Mouse (Mus musculus) c-Kit-positive CD71-positive TER-119-positive erythroid progenitor cells, embryonic 14.5 days (primary cell): ENCODE results near the gene Fam45a.
A peak's percentile ranks its signal among the peaks of the same experiment; 100 is the strongest.

ENCODE experiments used
- DNase-seq: peaks from one replicate; pipeline ENCODE4 v3.0.0-alpha.2; 2013; ENCODE audit warnings: low spot score

The Fam45a gene

DNA sequence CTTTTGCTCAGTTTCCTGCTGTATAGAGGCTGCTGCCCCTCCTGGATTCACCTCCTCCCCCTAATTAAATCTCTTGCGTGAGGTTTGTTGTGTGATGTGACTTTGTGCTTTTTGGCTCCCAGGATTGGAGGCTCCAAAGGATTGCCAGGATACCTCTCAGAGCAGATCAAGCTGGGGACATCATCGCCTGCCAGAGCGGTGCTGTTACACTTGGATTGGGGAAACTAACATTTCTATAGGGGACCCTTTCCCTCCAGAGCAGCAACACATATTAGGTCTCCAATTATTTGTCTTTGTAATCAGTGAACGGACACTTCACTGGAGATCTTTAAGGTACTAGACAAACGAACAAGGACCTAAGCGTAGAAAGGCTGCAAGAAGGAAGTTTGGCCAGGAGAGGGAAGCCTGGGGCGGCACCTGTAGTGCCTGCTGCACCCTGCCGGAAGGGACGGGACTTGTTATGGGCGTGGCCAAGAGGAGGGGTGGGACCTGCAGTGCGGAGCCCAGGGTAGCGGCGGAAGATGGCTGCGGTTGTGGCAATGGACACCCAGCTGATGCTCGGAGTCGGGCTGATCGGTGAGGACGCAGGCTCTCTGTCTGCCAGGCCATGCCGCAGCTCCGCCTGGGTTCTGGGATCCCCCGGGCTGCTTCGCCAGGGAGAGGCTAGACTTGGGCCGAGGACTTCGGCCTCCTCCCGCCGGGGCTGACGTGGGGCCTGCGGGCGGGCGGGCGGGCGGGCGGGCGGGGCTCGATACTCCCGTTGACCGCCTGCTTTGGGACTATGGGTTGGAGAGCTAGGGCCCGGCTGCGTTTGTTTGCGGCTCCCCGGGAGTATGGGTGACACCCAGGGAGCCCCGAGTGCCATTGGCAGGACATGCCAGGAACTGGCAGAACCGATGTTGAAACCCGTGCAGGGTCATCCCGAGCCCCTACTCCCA is at the start of gene Fam45a:
Gene Fam45a, plus strand, starts transcription at position 488 of the 938 bp plus-strand sequence.
- peak; percentile 92 for DNase-seq

DNA sequence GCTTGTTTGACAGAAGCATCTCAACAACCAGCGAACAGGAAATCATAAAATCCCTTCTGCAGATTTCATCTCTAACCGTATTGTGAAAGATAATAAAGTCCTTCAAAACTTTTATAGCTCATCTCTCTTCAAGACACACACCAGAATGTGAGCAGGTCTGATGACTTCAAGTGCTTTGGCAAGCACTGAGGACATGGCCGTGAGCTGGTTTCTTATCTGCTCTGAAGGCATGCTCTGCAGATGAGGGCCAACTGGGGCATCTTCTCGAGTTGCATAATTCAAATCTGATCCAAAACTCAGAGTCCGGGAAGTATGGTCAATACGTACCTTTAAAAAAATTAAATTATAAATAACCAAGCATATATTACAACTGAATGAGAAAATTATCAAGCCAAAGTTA is 38.0 kb upstream of the Fam45a start:
- DNase-seq, result no peak

DNA sequence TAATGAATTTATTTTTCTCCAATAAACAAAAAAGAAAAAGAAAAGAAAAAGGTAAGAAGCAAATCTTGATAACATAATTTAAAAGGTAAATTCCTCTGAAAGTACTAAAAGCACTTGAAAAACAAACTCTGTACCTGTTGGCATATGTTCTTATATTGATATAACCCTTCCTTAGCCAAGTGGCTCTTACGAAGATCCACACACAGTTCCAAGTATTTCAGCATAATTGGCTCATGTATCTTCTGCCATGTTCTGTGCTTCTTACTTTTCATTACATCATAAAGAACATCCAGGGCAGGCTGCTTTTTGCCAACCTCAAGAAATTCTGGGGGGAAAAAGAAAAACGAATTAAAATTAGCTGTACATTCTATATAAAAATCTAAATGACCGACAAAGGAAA is 29.4 kb upstream of the Fam45a start:
- no peak for DNase-seq

DNA sequence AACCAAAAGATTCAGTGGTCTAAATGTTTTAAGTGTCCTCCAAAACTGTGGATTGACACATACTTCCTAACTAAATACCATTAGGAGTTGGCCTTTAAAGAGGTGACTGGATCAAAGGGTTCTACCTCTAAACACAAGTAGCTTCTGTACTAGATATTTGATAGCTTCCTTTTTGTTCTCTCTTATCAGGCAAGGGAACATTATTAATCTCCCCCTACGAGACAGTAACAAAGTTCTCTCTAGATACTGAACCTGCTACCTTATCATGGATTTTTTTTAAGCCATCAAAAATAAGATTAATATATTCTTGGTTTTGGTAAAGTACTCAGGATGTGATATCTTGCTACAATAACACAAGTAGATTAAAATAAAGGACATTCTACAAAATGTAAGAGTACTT is 26.7 kb upstream of the Fam45a start:
- DNase-seq, result no peak

DNA sequence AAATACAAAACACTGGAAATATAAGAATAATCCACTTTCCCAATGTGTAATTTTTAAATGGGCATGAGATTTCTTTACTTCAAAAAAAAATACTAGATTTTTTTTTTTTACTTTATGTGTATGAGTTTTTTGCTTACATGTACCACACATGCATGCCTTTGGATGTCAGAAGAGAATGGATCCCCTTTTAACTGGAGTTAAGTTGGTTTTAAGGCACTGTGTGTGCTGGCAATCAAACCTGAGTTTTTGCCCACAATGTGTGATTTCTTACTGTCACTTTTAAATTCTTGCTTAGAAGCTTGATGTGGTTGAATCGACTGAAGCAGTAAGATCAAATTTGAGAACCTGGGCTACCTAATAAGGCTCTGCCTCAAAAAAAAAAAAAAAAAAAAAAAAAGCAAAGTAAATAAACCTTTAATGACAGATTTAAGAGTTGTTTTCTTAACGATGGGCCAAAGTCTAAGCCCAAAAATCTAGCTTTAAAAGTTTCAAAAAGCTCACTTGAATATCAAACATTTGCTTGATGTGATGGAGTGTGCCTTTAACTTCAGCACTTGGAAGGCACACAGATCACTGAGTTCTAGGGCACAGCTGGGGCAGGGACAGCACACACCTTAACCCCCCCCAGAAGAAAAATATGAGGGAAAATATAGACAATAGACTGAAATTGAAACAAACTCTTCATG is 23.8 kb upstream of the Fam45a start:
- no peak for DNase-seq

DNA sequence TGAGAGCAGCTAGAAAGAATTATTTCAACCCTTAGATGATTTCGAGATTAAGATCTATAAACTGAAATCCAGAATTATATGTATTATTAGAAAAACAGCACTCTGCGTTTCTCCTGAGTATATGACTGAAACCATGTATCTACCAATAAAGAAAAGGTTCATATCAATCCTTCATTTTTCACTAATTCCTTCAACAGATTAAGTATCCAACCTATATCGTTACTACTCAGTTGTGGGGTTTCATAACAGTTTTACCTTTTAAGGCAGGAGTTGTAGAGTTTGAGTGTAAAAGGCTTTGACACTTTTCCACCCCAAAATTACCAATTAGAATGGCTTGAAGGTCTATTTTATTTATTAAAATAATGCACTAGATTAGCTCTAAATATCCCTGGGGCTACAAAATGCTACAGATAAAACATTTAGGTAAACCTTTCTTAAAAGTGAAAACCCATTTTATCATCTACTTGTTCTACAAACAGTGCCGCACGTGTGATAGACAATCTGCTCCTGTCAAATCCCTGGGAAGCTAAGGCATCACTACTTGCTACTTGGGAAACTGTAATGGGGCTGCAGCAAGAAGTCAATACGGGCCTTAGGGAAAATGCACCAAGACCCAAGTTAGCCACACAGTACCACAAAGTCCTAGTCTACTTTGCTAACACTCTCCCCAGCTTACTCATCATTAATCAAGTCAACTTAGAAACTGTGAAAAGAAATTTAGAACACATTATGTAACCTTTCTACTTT is 23.0 kb upstream of the Fam45a start:
- no peak for DNase-seq

DNA sequence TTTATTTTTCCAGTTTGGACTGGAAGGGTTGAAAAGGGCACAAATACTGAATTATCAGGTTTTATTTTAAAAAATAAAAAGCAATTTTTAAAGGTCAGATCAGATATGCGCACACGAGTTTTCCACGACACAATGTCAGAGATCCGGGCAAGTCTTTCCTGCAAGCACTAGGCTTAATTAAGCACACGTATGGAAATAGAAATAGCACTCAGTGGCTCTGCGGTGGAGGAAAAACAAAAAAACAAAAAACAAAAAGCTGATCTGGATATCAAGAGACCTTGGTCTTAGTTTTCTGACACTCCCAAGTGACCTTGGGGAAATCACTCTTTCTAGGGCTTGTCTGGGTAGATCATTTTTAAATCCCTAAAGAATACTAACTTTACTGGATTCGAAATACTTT is 21.9 kb upstream of the Fam45a start:
- no peak for DNase-seq

DNA sequence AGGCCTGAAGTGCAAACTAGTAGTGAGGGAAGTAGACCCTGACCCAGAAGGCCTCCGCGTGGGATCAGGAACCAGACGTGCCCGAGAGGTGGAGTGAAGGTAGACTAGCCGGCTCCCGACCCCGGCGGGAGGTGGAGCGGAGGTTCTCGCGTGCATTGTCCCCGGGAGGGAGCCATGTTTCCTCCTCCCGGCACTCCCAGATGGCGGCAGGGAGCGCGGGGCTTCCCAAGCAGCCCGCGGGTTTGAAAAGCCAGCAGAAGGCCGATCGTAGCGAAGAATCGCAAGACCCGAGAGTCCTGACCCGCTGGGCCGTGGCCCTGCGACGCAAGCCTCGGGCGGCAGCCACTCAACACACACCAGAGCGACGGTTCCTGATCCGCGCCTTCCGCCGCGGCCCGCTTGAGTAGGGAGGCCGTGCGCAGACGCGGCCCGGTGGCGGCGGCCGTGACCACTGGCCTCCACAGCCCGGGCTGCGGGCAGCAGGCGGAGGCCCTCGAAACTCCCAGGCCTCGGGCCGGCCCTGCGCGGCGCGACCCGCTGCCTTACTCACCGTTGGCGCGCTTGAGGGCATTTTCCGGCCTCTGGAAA is 21.4 kb upstream of the Fam45a start:
- no peak for DNase-seq

DNA sequence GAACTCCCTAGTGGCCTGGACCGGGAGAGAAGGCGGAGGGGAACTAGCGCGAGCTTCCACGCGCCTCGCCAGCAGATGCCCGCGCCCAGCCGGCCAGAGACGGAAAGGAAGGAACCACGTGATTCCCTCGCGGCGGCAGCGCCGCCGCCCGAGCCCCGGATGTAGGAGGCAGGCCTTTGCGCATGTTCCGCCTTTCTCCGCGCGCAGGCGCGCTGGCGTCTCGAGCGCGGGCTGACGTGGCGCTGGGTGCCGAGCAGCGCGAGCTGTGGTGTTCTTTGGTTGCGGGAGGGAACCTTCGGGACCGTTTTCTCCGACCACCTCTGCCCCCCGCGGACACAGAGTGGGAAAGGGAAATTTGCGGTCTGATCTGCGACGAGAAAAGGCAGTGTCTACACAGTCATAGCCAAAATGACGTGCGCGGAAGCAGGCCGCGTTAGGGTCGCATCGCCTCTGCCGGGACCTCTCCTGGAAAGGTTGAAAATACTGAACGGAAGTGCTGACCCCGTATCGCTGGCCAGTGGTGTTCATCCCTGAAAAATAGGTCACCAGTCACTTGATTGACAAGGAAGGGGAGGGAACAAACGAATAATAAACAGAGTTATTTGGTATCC is 20.7 kb upstream of the Fam45a start, which contains the start of gene Eif3a:
Gene Eif3a, minus strand, starts transcription at position 108 of the 611 bp plus-strand sequence.
- DNase-seq, result peak; percentile 87

DNA sequence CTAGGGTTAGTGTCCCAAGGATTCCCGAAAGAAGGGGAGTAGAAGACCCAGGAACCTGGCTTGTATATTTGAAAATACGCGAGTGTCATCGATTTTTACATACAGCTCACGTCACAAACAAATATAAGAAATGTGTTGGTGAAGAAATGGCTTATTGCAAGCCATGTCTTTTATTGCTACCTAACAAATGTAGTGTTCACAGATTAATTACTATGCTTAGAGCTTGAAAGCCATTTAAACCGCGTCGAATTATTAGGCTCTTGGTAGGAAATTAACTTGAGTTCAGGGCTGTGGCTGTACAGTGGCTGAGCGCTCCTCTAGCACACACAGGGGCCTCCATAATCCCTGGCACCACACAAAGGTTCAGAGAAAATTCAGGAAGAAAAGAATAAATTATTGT is 20.2 kb upstream of the Fam45a start:
- DNase-seq, result no peak

DNA sequence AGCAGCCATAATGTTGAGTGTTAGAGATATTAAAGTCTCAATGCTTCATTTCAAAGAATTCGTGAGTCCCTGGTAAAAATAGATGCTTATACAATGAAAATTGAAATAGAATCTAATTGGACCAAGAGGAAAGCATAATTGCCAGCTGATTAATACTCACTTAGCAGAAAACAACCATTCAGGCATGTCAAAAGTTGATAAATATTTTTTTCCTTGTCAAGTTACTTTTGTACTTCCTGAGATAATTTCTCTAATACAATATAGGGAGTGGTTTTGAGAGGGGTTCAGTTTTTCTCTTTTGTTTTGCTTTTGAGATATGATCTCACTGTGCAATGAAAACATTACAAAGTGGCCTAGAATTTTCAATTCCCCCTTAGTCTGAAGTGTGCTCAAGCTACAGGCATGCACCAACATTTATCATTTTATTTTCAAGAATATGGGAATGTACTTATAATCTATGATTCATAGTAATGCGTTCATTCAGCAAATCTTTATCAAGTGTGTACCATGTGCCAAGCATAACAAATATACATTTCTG is 18.1 kb upstream of the Fam45a start:
- DNase-seq, result no peak

DNA sequence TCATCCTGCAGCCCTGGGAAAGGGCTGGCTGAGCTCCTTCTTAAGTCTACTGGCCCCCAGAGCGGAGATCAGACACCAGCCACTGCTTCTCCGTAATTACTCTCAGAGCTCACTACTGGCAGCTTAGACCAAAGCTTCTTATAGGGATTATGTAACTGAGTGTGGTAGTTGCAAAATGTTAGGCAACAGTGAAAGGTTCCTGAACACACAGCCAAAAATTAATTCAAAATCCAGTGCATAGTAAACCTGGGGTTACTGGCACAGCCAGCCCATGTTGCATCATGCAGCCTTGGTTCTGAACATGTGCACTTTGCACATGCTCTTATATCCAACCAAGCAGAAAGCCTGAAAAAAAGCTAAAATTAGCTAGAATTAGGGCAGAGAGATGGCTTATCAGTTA is 16.1 kb upstream of the Fam45a start:
- no peak for DNase-seq

DNA sequence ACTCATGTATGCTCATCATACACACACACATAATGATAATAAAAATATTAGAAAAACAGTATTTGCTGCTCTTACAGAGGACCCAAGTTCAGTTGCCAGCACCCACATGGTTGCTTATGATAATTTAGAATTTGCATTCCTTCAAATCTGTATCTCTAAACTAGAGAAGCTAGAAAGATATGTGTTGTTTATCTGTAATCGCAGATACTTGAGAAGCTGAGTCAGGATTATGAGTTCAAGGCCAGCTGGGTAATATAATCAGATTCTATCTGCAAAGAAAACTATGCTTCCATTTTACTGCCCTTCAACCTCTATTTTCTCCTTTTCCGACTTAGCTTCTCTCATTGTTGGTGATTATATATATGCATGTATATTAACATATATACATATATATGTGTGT is 14.0 kb upstream of the Fam45a start:
- DNase-seq, result no peak

DNA sequence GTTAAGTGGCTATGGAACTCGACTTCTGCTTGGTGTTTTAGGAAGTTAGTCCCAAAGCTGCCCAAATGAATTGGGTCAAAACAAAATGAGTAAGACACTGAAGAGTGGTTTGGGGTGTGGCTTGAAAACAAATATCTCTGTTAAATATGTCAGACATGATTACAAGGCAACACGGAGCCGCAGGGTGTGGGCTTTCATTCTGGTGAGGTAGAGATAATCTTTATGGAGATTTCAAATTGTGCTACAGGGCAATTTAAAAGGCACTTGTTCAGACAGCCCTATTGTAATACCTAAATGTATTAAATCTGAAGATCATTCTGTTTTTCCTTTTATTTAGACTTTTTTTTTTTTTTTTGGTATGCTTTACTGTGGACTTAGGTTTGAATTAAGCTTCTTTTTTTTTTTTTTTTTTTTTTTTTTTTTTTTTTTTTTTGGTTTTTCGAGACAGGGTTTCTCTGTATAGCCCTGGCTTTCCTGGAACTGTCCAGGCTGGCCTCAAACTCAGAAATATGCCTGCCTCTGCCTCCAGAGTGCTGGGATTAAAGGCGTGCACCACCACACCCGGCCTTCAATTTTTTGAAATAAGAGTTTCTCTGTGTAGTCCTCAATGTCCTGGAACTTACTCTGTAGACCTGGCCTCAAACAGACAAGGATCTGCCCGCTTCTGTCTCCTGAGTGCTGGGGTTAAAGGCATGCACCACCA is 11.4 kb upstream of the Fam45a start:
- peak; percentile 81 for DNase-seq

DNA sequence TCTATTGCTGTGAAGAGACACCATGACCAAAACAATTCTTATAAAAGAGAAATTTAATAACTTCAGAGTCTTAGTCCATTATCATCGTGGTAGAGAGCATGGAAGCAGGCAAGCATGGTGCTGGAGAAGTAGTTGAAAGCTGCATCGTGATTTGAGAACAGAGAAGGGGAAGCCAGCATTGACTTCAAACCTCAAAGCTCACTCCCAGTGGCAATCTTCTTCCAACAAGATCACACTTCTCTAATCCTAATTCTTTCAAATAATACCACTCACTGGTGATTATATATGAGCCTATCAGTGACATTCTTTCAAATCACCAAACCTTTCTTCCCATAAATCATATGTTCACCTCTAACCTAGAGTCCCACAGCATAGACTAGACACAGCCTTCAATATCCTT is 6.5 kb upstream of the Fam45a start:
- no peak for DNase-seq

DNA sequence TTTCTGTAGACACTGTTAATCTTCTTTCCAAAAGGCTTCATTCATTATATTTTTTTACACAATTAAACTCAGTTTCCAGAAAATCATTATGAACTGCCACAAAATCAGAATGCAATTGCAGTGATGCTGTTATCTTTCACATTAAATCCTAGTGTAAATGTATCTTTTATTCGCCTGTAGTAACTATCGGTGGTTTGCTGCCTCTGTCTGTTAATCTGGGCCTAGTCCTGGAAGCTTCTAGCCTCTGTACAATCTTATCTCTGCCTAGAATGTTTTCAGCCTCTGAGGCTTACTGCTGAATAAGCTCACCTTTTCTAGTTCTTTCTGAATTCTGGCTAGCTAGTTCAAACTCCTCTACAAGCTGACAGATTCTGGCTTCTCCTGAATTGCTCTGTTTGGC is 1.5 kb upstream of the Fam45a start:
- DNase-seq, result no peak

DNA sequence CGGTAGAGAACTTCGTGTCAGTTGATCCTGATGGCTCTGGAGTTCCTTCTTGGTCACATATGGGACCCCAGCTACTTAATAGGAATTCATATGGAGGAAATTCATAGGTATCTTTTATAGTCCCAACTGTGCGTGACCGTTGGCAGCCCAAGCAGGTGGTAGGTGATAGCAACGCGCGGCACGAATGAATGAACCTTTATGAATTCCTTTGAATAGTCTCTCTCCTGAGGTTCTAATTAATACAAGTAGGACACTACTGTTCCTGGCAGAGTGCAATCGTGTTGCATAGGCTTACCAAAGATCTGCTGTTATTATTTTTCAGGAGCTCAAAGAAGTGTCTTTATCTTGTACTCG is 628 bp downstream of the Fam45a start:
- DNase-seq, result no peak

DNA sequence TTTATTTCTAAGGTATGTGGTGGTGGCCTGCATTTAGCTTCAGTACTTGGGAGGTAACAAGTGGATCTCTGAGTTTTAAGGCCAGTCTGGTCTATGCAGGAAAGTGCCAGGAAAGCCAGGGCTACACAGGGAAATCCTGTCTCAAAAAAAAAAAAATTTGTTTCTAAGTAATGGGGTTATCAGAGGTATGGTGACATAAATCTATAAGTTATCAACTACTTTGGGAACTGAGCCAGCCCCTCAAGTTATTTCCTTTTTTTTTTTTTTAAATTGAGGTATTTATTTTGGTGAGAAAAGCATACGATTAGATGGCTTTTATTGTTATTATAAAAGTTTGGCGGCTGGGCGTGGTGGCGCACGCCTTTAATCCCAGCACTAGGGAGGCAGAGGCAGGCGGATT is 1.7 kb downstream of the Fam45a start:
- no peak for DNase-seq

DNA sequence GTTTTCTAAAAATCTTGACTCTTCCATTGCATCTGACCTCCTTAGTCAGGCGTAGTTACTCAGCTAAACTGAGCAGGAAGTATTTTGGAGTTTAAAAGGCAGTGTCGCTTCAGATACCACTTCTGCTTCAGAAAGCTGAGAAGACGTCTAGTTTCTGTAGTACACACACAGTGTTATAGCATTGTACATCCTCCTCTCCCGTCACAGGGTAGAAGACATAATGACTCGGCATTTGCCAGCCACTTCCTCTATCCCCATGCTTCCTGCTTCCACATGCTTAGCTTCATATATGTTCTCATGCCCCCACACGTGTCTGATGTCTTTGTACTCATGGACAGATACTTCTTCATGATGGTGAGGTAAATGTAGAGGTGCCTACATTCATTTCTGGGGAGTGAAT is 7.3 kb downstream of the Fam45a start:
- DNase-seq, result no peak

DNA sequence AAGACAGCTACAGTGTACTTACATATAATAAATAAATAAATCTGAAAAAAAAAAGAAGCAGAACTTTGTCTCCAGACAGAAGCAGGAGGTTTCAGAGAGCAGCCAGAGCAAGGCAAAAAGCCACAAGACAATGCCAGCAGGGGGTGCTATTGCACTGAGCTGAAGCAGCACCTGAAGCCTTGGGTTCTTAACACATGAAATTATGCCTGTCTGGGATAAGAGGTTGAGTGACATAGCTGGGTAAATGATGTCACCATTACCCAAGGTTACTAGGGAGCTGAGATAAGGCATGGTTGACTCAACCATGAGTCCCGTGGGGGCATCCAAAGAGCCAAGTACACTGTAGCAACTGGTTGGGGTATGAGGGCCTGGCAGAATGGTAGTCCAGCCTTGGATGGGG is 26.4 kb downstream of the Fam45a start:
- DNase-seq, result peak; percentile 84

DNA sequence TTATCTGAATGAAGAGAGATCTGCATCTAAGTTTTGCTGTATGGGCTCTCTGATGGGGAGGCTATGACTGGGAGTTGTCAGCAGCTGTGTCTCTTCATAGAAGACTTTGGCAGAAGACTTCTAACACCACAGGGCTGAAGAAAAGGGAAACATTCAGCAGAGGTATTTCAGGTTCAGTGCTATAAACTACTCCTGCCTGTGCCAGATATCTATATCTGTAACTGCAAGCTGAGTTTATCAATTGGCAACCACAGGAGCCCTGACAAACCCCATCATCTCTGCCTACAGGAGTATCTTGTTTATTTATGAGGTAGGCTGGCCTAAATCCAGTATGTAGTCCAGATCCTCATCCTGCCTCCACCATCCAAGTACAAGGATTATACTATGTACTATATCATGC is 31.9 kb downstream of the Fam45a start:
- peak; percentile 51 for DNase-seq
